In genomic region chr17:48416011-48416410, GRCm38 (mm10) we compare ENCODE assay signal across 16 mouse cellular contexts. TPM values are rescaled to one million over a fixed set of nuclear protein-coding genes. Genes with fewer than 3 reads are reported as not detected.
DNase-seq lines count a peak whose midpoint lies in the region; ATAC-seq and TF ChIP-seq lines count a peak whose summit lies in the region.
"Had no signal": no experiment of that assay in that cellular context is flagged by ENCODE, and none has a peak within 500 bp of the region (broad histone marks: within the 10 kb centered on the region; RNA-seq: fewer than 3 reads in every experiment).

No protein-coding gene starts in this region.

- no peak overlapping the region for H3K4me3 ChIP-seq in hindbrain, postnatal 0 days (ENCODE audit: low read length)
- H3K4me3 ChIP-seq in hindbrain, embryonic 13.5 days, result no peak overlapping the region
- H3K4me3 ChIP-seq in midbrain, postnatal 0 days (ENCODE audit: low read depth, low read length), result no peak overlapping the region
- H3K4me3 ChIP-seq in midbrain, embryonic 16.5 days (ENCODE audit: low read depth, low read length), result no peak overlapping the region
- H3K4me3 ChIP-seq: embryonic facial prominence, embryonic 12.5 days; hindbrain, embryonic 10.5 days; neural tube, embryonic 15.5 days had no signal

- H3K4me1 ChIP-seq in hindbrain, postnatal 0 days (ENCODE audit: insufficient read depth, low read length), result 0 out of 2 replicates have a peak, but pooled peaks cover 5% of the 10 kb centered on the region
- peaks cover 11% of the 10 kb centered on the region for H3K4me1 ChIP-seq in hindbrain, embryonic 13.5 days (replicated peaks)
- H3K4me1 ChIP-seq in midbrain, postnatal 0 days (ENCODE audit: insufficient read depth, low read length), result no peaks in the 10 kb centered on the region
- peaks cover 9% of the 10 kb centered on the region for H3K4me1 ChIP-seq in midbrain, embryonic 16.5 days (ENCODE audit: control insufficient read depth, insufficient read depth, low read length)

- no peak for TF ChIP-seq CTCF in hindbrain, postnatal 0 days (IDR thresholded peaks at IDR 0.05; ENCODE audit: low read depth)
- TF ChIP-seq CTCF in midbrain, postnatal 0 days (IDR thresholded peaks at IDR 0.05), result no peak

- H3K9ac ChIP-seq in hindbrain, postnatal 0 days (replicated peaks; ENCODE audit: low read length), result no peak overlapping the region
- H3K9ac ChIP-seq in hindbrain, embryonic 13.5 days, result no peak overlapping the region
- H3K9ac ChIP-seq in midbrain, postnatal 0 days (replicated peaks; ENCODE audit: low read length, poor library complexity, severe bottlenecking), result no peak overlapping the region
- H3K9ac ChIP-seq in midbrain, embryonic 16.5 days (ENCODE audit: low read depth, low read length), result no peak overlapping the region
- H3K9ac ChIP-seq: embryonic facial prominence, embryonic 12.5 days; neural tube, embryonic 15.5 days had no signal

- no peak overlapping the region for H3K27ac ChIP-seq in hindbrain, postnatal 0 days
- H3K27ac ChIP-seq in hindbrain, embryonic 13.5 days, result no peak overlapping the region
- no peak overlapping the region for H3K27ac ChIP-seq in midbrain, postnatal 0 days (ENCODE audit: low read depth, low read length)
- no peak overlapping the region for H3K27ac ChIP-seq in midbrain, embryonic 16.5 days (ENCODE audit: low read length)
- H3K27ac ChIP-seq: embryonic facial prominence, embryonic 12.5 days; hindbrain, embryonic 10.5 days; neural tube, embryonic 15.5 days had no signal

- ATAC-seq in cerebellum, adult (ENCODE audit: insufficient number of reproducible peaks, low FRiP score, low TSS enrichment), result peak; percentile 74
- no peak for ATAC-seq in hindbrain, postnatal 0 days
- no peak for ATAC-seq in hindbrain, embryonic 13.5 days (ENCODE audit: low FRiP score)
- ATAC-seq in midbrain, postnatal 0 days (ENCODE audit: low FRiP score), result no peak
- ATAC-seq in midbrain, embryonic 16.5 days, result no peak

- H3K9me3 ChIP-seq in hindbrain, postnatal 0 days (ENCODE audit: low read length), result no peaks in the 10 kb centered on the region
- H3K9me3 ChIP-seq in hindbrain, embryonic 13.5 days, result no peaks in the 10 kb centered on the region
- H3K9me3 ChIP-seq in midbrain, postnatal 0 days (ENCODE audit: low read length), result no peaks in the 10 kb centered on the region
- H3K9me3 ChIP-seq in midbrain, embryonic 16.5 days (replicated peaks; ENCODE audit: control insufficient read depth, low read length, poor library complexity, severe bottlenecking), result no peaks in the 10 kb centered on the region
- H3K9me3 ChIP-seq: embryonic facial prominence, embryonic 12.5 days; hindbrain, embryonic 10.5 days; neural tube, embryonic 15.5 days had no signal

- no peaks in the 10 kb centered on the region for H3K36me3 ChIP-seq in hindbrain, postnatal 0 days (ENCODE audit: insufficient read depth, low read length)
- peaks cover 24% of the 10 kb centered on the region for H3K36me3 ChIP-seq in hindbrain, embryonic 13.5 days
- 0 out of 2 replicates have a peak, but pooled peaks cover 4% of the 10 kb centered on the region for H3K36me3 ChIP-seq in midbrain, postnatal 0 days (ENCODE audit: insufficient read depth, low read length)
- no peaks in the 10 kb centered on the region; the same call in 1 of the 2 replicates for H3K36me3 ChIP-seq in midbrain, embryonic 16.5 days (ENCODE audit: control insufficient read depth, insufficient read depth, low read length)

- no peaks in the 10 kb centered on the region for H3K27me3 ChIP-seq in hindbrain, postnatal 0 days (ENCODE audit: insufficient read depth, low read length)
- H3K27me3 ChIP-seq in hindbrain, embryonic 13.5 days, result no peaks in the 10 kb centered on the region
- H3K27me3 ChIP-seq in midbrain, postnatal 0 days (ENCODE audit: insufficient read depth, low read length), result no peaks in the 10 kb centered on the region
- no peaks in the 10 kb centered on the region for H3K27me3 ChIP-seq in midbrain, embryonic 16.5 days (ENCODE audit: control insufficient read depth, insufficient read depth, low read depth, low read length)
- H3K27me3 ChIP-seq: embryonic facial prominence, embryonic 12.5 days; neural tube, embryonic 15.5 days had no signal

- H3K4me2 ChIP-seq in hindbrain, postnatal 0 days (ENCODE audit: low read depth, low read length), result no peak overlapping the region
- no peak overlapping the region for H3K4me2 ChIP-seq in hindbrain, embryonic 13.5 days
- H3K4me2 ChIP-seq in midbrain, postnatal 0 days (ENCODE audit: low read depth, low read length, poor library complexity, severe bottlenecking), result no peak overlapping the region
- H3K4me2 ChIP-seq in midbrain, embryonic 16.5 days (ENCODE audit: low read length), result no peak overlapping the region
- H3K4me2 ChIP-seq: embryonic facial prominence, embryonic 12.5 days; neural tube, embryonic 15.5 days had no signal

- no peak for DNase-seq in cerebellum, postnatal 4 days (ENCODE audit: low spot score in 2 of 2)
- DNase-seq in hindbrain, postnatal 0 days (ENCODE audit: low spot score), result peak; percentile 56
- peak; percentile 28 for DNase-seq in midbrain, postnatal 0 days (ENCODE audit: low spot score)
- DNase-seq in layer of hippocampus, adult 18-20 months (ENCODE audit: low spot score in 2 of 2), result no peak
- DNase-seq in natural killer cell, adult 2 months (ENCODE audit: low spot score in 2 of 2), result no peak
- DNase-seq: adrenal gland, adult 2 months; liver; lung, postnatal 36 days; midbrain, embryonic 14.5 days; thymus, adult 2 months had no signal

- WGBS in hindbrain, postnatal 0 days, result 59% methylated on average over 7 of the region's 7 CpGs
- WGBS in hindbrain, embryonic 13.5 days, result 85% methylated on average over 7 of the region's 7 CpGs
- WGBS in midbrain, postnatal 0 days, result 84% methylated on average over 7 of the region's 7 CpGs
- 80% methylated on average over 7 of the region's 7 CpGs for WGBS in midbrain, embryonic 16.5 days

RNA-seq across cellular contexts. Expression of gene Oard1, which starts 6.2 kb away (rescaled TPM):
- 9.9 and 10.2 TPM in 2 replicates for total RNA-seq in hindbrain, postnatal 0 days (2014; rRNA removed)
- 34.4 and 36.7 TPM in 2 replicates for polyA plus RNA-seq in hindbrain, postnatal 0 days (2015; fragmentation: Nextera tagmentation; extraction: Ambion mirVana)
- 45.1 and 47.1 TPM in 2 replicates for polyA plus RNA-seq in hindbrain, embryonic 13.5 days (2015; fragmentation: Nextera tagmentation; extraction: Ambion mirVana)
- 12.9 and 15.0 TPM in 2 replicates for total RNA-seq in midbrain, postnatal 0 days (2014; rRNA removed)
- 28.0 and 30.2 TPM in 2 replicates for polyA plus RNA-seq in midbrain, postnatal 0 days (2015; fragmentation: Nextera tagmentation; extraction: Ambion mirVana)
- polyA plus RNA-seq in midbrain, embryonic 16.5 days (2015; fragmentation: Nextera tagmentation; extraction: Ambion mirVana), result 32.7 and 36.4 TPM in 2 replicates
- 10 to 100 TPM; 13.7 to 14.1 TPM for total RNA-seq in layer of hippocampus, adult 18-20 months (2021)

RNA-seq across cellular contexts. Expression of gene Nfya, which starts 6.3 kb away (rescaled TPM):
- total RNA-seq in hindbrain, postnatal 0 days (2014; rRNA removed), result 29.0 and 39.7 TPM in 2 replicates
- 3.5 and 5.0 TPM in 2 replicates for polyA plus RNA-seq in hindbrain, postnatal 0 days (2015; fragmentation: Nextera tagmentation; extraction: Ambion mirVana)
- polyA plus RNA-seq in hindbrain, embryonic 13.5 days (2015; fragmentation: Nextera tagmentation; extraction: Ambion mirVana), result 13.2 and 13.8 TPM in 2 replicates
- 22.7 and 30.9 TPM in 2 replicates for total RNA-seq in midbrain, postnatal 0 days (2014; rRNA removed)
- 3.8 and 4.1 TPM in 2 replicates for polyA plus RNA-seq in midbrain, postnatal 0 days (2015; fragmentation: Nextera tagmentation; extraction: Ambion mirVana)
- polyA plus RNA-seq in midbrain, embryonic 16.5 days (2015; fragmentation: Nextera tagmentation; extraction: Ambion mirVana), result 10.7 and 11.1 TPM in 2 replicates
- 10 to 100 TPM; 28.4 to 31.7 TPM for total RNA-seq in layer of hippocampus, adult 18-20 months (2021)

RNA-seq across cellular contexts. Expression of gene Apobec2, which starts 16.7 kb away (rescaled TPM):
- total RNA-seq in hindbrain, postnatal 0 days (2014; rRNA removed), result 0.78 and 1.2 TPM in 2 replicates
- 1.1 and 1.2 TPM in 2 replicates for polyA plus RNA-seq in hindbrain, postnatal 0 days (2015; fragmentation: Nextera tagmentation; extraction: Ambion mirVana)
- polyA plus RNA-seq in hindbrain, embryonic 13.5 days (2015; fragmentation: Nextera tagmentation; extraction: Ambion mirVana), result 0.67 and 0.81 TPM in 2 replicates
- 0.11 and 0.80 TPM in 2 replicates for total RNA-seq in midbrain, postnatal 0 days (2014; rRNA removed)
- 0.31 and 0.32 TPM in 2 replicates for polyA plus RNA-seq in midbrain, postnatal 0 days (2015; fragmentation: Nextera tagmentation; extraction: Ambion mirVana)
- polyA plus RNA-seq in midbrain, embryonic 16.5 days (2015; fragmentation: Nextera tagmentation; extraction: Ambion mirVana), result 0.43 and 0.58 TPM in 2 replicates
- total RNA-seq in layer of hippocampus, adult 18-20 months (2021), result not detected

RNA-seq across cellular contexts. Expression of gene Tspo2, which starts 35.3 kb away (rescaled TPM):
- 0.22 and 2.0 TPM in 2 replicates for total RNA-seq in hindbrain, postnatal 0 days (2014; rRNA removed)
- 0.58 and 0.90 TPM in 2 replicates for polyA plus RNA-seq in hindbrain, postnatal 0 days (2015; fragmentation: Nextera tagmentation; extraction: Ambion mirVana)
- polyA plus RNA-seq in hindbrain, embryonic 13.5 days (2015; fragmentation: Nextera tagmentation; extraction: Ambion mirVana), result 1.8 and 2.7 TPM in 2 replicates
- 0.22 and 0.85 TPM in 2 replicates for total RNA-seq in midbrain, postnatal 0 days (2014; rRNA removed)
- polyA plus RNA-seq in midbrain, postnatal 0 days (2015; fragmentation: Nextera tagmentation; extraction: Ambion mirVana), result 0.74 and 1.4 TPM in 2 replicates
- 1.8 and 1.9 TPM in 2 replicates for polyA plus RNA-seq in midbrain, embryonic 16.5 days (2015; fragmentation: Nextera tagmentation; extraction: Ambion mirVana)
- total RNA-seq in layer of hippocampus, adult 18-20 months (2021), result not detected
- total RNA-seq: adrenal gland, adult 2 months had no signal
- polyA plus RNA-seq: adrenal gland, adult 2 months had no signal

RNA-seq across cellular contexts. Expression of gene Unc5cl, which starts 38.7 kb away (rescaled TPM):
- total RNA-seq in hindbrain, postnatal 0 days (2014; rRNA removed), result 0.26 TPM in 1 of 2 replicates, not detected in the other
- polyA plus RNA-seq in hindbrain, postnatal 0 days (2015; fragmentation: Nextera tagmentation; extraction: Ambion mirVana), result 0.13 and 0.32 TPM in 2 replicates
- 0.26 and 0.38 TPM in 2 replicates for polyA plus RNA-seq in hindbrain, embryonic 13.5 days (2015; fragmentation: Nextera tagmentation; extraction: Ambion mirVana)
- 0.19 and 0.49 TPM in 2 replicates for total RNA-seq in midbrain, postnatal 0 days (2014; rRNA removed)
- polyA plus RNA-seq in midbrain, postnatal 0 days (2015; fragmentation: Nextera tagmentation; extraction: Ambion mirVana), result 0.06 and 0.32 TPM in 2 replicates
- 0.21 TPM in 1 of 2 replicates, not detected in the other for polyA plus RNA-seq in midbrain, embryonic 16.5 days (2015; fragmentation: Nextera tagmentation; extraction: Ambion mirVana)
- total RNA-seq in layer of hippocampus, adult 18-20 months (2021), result under 1 TPM; 0.56 to 0.92 TPM
- total RNA-seq: adrenal gland, adult 2 months had no signal
- polyA plus RNA-seq: adrenal gland, adult 2 months had no signal

Comparison
In these comparisons a context has a peak if more than half of its experiments do, and no peak if none do; other contexts are left out.
1. DNase-seq: peak in hindbrain, postnatal 0 days (single experiment) and midbrain, postnatal 0 days (single experiment); none in cerebellum, postnatal 4 days (0 of 2), layer of hippocampus, adult 18-20 months (0 of 2) and natural killer cell, adult 2 months (0 of 2).